Mouse (Mus musculus): ENCODE measurements around the gene Prdm15.

The Prdm15 gene

DNA sequence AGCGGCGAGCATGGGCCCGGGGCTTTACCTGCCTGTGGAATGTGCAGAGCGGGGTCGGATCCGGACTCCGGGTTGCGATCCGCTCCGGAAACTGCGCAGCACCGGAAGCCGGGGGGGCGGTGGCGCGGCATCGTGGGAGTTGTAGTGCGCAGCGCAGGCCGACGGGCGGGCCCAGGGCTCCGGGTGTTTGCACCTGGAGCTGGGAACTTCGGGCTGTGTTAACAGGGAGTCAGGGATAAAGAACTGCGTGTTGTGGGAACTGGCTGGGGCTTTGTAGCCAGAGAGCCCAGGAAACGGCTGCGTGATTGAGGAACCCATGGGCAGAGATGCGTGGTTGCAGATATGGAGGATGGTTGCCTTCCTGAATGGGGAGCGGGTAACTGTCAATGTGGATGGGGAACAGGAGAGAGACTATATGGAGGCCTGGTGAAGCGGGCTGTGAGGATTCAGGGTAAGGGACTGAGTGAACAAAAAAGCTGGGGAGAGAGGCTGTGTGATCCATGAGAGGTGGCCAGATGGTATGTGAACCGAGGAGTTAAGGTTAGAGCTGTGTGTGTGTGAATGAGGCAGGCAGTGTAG, at the start of gene Prdm15:
Gene Prdm15, minus strand, starts transcription at position 110 of the 579 bp plus-strand sequence.
- peak; percentile 87 for DNase-seq (ENCODE audit: low read depth, low spot score)

DNA sequence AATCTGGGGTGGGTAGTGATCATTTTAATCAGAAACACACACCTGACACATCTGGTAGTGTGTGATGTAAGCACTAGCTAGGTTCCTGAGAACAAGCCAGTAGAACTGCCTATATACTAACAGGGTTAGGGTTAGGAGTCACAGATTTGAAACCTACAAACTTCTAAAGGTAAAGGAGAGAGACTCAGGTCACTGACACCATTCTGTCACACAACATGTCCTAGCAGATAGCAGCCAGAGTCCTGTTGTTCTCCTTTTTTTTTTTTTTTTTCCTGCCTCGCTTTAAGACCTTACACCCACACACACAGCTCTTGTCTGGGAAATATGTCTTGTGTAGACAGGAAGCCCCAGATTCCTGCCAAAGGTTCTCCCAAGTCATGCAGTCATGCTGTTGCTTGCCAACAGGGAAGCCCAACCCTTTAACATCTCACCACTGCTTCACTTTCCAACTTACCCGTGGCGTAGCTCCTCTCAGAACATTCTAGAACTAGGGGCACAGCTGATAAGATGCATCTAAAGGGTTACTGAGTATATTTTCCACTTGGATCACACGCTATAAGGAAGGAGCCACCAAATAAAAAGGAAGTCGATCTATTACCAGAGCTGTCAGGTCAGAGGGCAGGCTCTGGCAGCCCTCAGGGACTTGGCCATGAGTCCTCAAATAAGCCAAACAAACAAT, 45.8 kb upstream of the Prdm15 start:
- no peak for DNase-seq (ENCODE audit: low read depth, low spot score)

DNA sequence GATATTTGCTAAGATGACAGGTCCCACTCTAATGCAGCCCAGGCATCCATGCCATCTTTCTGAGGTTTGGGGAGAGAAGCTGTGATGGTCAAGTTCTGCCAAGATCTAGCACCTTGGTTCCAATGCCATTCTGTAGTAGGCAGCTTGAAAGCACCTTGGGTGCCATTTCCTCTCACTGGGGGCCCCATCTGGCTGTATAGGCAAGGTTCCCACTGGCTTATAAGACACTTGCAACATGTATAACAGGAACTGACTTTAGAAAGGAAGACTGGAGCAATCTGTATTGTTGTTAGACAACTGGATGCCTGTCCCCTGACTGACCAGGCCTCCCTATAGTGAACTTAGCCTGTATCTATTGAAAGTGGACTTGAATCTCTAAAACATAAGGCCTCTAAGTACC, 36.1 kb upstream of the Prdm15 start:
- no peak for DNase-seq (ENCODE audit: low read depth, low spot score)

DNA sequence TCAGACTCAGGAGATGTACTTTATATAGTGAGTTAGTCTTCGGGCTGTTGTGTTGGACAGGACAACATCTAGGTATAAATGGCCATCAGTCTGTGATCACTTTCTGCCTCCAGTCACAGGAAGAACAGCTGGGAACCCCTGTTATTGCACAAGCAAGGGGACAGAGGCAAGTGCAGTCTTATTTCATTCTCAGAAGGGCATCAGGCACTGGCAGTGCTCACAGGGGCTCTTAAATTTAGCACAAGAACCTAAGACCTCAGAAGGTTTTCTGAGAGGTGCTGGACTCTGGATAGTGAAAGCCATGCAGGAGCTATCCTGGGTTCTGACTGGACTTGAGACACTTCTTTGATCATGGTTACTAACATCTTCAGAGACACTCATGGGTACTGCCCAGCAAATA, 32.0 kb upstream of the Prdm15 start:
- DNase-seq (ENCODE audit: low read depth, low spot score): no peak

DNA sequence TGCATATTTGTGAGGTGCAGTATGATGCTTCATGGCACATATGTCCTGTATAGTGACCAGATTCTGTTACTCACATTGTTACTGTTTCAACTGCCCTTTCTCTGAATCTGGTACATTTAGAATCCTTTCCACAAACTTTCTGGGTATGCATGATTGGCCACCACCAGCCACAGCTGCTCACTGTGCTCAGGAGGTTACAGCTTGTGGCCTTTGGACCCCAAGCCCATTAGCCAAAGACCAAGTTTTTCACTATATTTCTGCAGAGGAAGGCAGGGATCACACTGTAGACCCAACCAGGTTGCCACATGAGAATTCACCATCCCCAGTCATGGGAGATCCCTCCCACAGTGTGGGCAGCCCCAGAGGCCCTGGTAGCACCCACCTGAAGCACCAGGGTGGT, 31.2 kb upstream of the Prdm15 start:
- no peak for DNase-seq (ENCODE audit: low read depth, low spot score)

DNA sequence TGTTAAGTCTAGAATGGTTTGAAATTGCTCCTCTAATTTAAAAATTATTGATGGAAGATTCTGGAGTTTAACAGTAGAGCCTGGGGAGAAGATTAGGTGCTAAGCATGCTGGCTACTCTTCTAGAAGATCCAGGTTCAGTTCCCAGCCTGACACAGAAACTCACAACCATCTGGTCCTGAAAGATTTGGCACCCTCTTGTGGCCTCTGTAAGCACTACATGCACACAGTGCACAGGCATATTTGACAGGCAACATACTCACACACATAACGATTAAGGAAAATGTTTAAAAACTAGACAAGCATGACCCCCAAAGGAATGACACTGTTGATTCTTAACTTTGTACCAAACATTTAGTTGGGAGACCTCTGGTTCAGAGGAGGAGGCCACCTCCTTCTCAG, 27.5 kb upstream of the Prdm15 start:
- DNase-seq (ENCODE audit: low read depth, low spot score): peak; percentile 54

DNA sequence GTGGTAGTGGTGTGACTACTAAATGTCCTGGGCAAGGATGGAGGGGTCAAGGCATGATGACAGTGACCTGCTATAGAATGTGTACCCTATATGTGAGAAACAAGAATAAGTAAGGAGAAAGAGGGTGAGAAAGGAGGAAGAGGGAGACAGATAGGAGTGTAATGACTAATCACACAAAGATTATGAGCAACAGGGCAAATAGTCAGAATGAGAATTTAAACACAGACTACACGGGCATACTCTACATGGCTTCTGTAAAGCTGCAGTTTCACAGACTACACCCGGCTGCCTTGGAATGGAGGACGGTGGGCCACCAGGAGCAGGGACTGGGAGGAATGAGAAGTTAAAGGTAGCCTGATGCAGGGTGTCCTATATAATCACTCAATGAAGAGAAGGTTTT, 25.9 kb upstream of the Prdm15 start:
- no peak for DNase-seq (ENCODE audit: low read depth, low spot score)

DNA sequence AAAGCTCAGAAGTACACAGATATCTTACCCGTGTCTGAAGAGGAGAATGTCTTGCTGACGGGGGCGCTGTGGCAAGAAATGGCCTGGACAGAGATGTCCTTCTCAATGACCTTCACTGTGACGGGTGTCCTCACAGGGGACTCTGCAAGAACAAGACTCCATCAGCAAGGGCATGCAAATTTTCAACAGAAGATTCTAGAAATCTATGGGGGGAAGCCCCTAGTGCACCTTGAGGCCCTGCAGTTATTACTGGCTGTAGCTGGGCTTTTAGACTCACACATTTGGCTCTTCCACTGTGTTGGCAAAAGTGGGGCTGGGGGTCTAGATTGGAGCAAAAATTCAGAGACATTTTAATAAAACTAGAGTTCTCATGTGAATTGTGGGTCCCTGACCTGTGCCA, 23.5 kb upstream of the Prdm15 start:
- DNase-seq (ENCODE audit: low read depth, low spot score): no peak

DNA sequence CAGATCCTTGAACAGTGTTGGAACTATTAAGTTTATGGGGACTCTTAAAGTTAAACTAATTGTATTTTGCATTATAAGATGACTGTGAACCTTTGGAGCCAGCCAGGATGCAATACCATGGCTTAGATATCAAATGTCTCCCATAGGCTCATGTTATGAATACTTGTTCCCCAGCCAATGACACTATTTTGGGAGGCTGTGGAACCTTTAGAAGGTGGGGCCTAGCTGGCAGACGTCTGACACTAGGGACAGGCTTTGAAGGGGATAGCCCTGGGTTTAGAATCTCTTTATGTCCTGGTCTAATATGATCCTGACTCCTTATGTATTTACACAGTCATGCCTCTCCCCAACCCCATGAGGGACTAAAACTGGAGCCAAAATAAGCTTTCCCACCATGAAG, 22.7 kb upstream of the Prdm15 start:
- no peak for DNase-seq (ENCODE audit: low read depth, low spot score)

DNA sequence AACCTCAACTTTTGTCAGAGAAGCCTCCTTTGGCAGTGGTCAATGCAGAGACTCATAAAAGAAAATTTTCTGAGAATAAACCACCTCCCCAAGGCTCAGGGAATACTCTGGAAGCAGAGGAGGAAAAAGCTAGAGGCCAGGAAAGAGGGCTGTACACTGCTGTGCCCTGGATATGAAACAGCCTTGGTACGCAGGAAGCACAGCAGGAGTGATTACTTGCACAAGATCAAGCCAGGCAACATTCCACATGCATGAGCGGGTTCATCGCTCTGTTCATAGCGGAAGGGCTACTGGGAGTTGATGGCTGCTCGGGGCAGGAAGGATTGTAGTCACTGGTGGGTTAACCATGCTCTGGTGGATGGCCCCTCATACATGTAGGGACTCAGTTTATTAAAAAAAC, 21.0 kb upstream of the Prdm15 start:
- no peak for DNase-seq (ENCODE audit: low read depth, low spot score)

DNA sequence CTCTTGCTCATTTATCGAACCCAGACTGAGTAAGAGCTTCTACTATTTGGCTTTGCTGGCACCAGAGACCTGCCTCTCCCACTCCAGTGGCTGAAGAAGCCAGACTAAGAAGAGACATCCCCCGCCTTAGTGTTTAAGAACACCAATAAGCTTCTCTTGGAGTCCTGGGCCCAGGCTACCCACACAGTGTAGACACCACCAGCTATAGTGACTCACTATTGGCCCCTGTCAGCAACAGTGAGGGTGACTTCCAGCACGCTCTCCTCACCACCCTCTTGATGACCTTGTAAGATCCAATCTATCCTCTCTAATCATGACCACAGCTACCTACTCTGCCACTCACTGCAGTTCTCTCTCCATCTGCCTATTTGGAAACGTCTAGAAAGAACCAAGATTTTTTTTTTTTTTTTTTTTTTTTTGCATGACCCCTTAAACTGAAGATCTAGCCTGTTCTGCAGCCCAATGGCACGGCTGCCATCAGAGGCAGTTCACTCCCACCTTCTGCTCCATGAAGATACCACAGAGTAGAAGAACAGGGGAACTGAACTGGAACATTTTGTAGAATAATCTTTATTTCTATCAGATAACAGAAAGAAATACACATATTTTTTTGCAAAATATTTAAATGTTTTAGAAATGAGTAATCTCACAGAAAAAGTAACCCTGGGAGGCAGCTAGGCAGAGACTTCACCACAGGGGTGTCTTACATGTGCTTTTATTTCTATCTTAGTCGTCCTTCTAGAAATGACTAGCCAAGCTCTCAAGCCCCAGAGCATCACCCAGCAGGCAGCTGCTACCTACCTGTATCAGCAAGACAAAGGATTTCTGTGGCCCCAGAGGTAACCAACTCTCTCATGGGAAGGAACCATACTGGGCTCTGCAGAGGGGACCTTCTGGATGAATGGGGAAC, 17.8 kb upstream of the Prdm15 start:
- DNase-seq (ENCODE audit: low read depth, low spot score): peak; percentile 39

DNA sequence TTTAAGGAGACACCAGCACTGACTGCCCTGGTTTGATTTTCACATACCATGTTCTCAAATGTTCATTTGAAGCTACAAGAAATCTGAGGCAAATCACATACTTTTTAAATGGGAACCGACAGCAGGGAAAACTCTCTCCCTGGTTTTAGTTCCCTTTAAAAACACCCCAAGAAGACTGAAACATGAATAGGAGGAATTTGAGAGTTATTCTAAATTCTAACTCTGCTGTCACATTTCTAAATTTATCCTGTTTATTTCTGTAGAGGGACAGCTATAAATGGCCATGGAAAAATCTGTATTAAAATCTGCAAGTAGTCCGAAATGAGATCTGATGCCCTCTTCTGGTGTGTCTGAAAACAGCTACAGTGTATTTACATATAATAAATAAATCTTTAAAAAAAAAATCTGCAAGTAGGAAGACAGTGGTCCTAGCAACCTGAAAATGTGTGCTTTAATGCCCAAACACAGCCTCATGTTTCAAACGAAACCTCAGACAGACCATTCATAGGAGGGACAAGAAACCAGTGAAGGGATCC, 12.3 kb upstream of the Prdm15 start:
- DNase-seq (ENCODE audit: low read depth, low spot score): no peak

DNA sequence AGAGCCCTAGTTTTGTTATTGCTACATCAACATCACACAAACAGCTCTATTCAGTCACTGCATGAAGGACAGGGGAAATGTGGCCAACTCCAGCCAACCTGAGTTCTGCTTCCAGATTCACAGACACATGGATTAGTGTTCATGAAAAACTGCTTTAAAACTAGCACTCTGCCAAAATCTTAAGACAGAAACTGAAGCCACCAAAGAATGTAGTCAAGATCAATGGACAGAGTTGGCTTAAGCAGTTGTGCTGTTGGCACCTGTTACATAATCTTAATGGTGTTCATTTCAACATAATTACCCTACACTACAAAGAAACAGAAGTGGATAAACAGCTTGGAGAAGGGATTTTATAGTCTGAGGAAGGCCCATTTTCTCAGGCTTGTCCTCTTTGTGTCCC, 4.4 kb upstream of the Prdm15 start:
- DNase-seq (ENCODE audit: low read depth, low spot score): no peak

DNA sequence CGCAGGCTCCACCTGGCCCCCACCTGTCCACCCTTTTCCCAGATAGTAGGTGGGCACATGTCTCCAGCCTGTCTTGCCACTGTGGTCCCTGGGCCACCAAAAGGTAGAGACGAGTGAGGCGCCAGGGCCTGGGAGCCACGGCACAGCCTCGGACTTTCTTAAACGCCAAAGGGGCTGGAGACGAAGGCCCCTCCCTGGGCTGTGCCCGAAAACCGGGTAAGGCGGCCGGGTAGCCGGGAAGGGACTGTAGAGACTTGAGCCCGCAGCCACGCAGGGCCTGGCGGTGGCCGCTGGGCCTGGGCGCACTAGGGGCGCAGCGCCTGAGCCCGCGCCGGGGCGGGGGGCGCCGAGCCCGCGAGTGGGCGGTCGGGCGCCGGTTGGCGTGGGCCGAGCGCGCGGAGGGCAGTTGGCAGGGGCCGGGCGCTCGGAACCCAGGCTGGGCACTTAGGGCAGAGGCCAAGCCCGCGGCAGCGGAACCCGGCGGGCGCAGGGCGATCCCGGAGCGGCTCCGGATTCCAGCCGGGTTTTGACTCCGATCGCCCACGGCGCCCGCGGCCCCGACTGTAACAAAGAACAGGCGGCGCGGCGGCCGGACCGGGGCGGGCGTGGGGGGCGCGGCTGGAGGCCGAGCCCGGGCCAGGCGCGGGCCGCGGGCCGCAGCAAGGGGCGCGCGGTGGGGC, 449 bp downstream of the Prdm15 start:
- peak; percentile 89 for DNase-seq (ENCODE audit: low read depth, low spot score)

DNA sequence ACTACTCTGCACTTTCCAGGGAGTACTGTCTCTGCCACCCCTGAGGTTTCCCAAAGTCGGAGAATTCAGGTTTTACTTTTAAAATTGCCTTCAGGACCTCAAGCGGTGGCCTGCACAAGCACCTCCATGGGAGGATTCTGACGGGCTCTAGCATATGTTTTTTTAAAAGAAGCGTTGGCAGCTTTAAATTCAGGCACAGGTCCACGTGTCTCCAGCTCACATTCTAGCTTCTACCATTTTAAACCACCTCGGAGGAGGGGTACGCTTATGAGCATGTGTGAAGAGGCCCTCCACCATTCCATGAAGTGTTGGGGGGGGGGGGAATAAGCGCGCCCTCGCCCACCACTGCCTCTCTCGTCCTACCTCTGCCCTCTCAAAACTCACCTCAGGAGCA, 986 bp downstream of the Prdm15 start:
- peak; percentile 59 for DNase-seq (ENCODE audit: low read depth, low spot score)

DNA sequence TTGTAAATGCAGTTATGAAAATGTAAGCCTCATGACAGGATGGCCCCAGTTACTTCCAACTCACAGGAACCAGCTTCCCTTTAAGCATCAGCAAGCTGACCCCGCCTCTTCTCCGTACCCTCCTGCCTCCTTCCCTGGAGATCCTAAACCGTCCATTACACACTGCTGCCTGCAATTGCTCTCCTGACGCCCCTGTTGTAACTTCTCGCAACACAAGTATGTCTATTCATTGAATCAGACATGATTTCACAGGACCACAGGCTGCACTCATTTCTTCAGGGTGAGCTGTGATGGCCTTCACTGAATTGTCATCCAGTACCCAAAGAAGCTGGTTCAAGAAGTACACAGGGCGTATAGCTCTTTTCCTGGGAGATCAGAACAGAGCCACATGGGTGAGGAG, 2.8 kb downstream of the Prdm15 start:
- DNase-seq (ENCODE audit: low read depth, low spot score): no peak

DNA sequence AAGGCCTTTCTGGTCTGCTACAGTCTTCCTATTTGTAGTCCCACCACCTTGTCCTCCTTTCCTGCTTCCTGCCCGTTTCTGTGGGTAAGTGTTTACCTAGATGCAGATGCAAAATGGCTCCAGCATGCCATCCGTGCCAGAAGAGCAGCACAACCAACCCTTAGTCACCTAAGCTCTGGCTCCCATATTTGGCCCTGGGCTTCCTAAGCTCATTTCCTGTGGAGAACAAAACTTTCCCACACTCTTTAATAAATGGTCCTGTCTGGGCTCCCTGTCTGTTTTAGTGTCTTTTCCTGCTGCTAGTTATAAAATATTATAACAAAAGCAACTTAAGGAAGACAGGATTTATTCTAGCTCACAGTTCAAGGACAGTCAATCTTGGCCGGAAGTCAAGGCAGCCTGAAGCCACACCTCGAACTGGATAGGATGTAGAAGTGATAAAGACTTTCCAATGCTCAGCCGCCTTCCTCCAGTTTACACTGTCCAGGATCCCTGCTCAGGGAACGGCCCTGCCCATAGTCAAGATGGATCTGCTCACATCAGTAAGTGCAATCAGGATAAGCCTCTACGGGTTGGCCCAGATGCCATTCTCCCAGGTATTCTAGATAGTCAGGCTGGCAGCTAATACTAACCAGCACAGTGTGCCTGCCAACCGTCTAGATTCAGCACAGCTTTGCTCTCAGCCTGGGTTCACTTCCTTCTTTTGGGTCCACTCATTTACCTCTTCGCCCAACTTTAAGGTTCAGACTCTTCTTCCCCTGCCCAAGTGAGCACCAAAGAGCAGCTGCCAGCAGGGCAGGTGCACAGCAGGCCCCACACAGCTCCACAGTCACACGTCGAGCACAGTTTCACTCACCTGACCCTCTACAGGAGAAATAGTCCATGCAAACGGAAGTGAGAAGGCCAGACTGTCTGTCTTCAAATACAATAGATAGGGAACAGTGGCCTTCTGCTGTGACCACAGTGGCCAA, 6.4 kb downstream of the Prdm15 start:
- no peak for DNase-seq (ENCODE audit: low read depth, low spot score)

DNA sequence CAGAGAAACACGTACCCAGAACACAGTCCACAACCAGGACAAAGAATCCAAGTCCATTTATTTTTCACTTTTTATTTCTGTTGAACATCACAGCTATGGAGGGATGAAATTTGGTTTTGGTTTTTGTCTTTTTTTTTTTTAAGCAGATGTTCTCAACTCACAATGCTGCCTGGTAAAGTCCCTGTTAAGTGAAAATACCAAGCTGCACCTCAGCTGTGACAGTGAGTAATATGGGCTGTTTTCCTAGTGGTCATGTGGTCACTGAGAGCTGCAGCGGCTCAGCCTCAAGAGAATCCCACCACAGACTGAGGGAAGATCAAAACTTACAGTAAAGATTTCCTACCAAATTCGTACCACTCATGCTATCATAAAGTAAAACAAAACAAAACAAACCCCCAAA, 19.5 kb downstream of the Prdm15 start:
- DNase-seq (ENCODE audit: low read depth, low spot score): no peak

DNA sequence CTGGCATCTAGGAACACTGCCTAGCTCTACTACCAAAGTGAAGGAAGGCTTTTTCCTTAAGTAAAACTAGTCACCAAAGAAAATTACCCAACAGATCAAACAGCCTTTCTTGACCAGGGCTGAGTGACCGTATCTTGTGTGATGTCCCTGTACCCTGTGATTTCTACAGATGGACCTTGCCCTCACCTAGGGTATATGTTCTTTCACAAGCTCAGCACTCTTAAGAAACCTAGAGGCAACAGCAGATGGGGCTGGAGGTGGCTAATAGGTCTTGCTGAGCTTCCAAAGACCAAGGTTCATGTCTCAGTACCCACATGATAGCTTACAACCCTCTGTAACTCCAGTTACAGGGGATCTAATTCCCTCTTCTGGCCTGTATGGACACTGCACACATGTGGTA, 23.4 kb downstream of the Prdm15 start:
- no peak for DNase-seq (ENCODE audit: low read depth, low spot score)

DNA sequence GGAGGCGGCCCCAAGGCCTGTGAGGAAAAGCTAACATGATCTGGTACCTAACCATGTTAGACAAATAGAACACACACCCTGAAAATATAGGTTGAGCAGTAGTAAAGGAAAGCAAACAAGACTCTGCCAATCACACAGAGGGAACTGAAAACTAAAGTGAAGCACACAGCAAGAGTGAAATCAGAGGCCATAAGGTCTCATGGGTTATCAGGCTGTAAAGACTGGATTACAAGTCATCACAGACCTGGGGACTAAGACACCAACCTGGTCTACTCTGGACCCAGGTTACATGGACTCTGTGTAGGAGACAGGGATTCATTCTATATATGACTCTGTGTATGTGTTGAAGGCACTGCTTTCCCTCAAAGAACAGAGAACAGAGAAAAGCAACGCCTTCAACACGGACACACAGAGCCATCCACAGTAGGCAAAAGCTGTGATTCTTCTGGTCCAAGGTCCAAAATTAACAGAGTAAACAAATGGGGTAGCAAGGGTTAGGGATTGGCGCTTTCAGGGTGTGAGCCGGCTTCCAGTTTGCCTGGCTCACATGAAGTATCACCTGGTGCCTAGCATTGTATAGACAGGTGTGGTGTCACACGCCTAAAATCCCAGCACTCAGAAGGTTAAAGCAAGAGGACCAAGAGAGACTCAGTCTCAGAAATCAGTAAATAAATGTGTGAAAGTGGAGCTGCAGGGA, 28.2 kb downstream of the Prdm15 start:
- no peak for DNase-seq (ENCODE audit: low read depth, low spot score)
